Mouse (Mus musculus) retina, postnatal 7 days (tissue): ENCODE results near the gene Snx11.

Experiments used
- DNase-seq: peaks from one replicate; pipeline ENCODE4 v3.0.0-alpha.2; 2012; ENCODE audit warnings: low read depth, low spot score

Snx11 gene

DNA sequence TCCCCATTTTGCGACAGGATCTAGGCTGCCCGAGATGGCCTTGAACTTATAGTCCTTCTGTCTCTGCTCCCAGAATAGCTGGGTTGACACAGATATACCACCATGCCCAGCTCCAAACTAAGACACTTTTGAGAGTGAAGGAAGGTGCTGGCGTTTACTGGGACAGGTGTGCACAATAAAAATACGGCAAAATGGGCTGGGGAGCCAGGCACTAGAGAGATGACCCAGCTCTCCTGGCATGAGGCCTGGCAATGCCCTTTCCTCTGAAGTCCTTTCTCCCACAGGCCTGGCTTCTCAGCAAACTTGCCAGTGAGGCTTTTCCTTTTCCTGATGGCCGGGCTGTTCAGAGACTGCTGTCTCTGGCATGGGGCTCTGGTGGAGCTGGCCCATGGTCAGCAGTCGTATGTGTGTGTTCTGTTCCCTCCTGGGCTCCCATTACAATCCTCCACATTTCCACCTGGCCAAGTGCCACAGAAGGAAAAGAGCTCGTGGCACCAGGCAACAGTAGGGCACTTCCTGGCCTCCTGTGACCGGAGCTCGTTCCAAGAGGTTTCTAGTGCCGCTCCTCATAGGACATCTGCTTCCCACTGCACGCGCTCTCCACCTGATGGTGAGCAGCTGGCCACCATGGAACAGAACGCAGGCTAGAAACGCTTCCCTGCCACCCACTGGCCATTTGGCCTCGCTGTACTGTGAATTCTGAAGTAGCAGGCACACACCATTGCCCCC, 14.5 kb downstream of the Snx11 start:
- no peak for DNase-seq

DNA sequence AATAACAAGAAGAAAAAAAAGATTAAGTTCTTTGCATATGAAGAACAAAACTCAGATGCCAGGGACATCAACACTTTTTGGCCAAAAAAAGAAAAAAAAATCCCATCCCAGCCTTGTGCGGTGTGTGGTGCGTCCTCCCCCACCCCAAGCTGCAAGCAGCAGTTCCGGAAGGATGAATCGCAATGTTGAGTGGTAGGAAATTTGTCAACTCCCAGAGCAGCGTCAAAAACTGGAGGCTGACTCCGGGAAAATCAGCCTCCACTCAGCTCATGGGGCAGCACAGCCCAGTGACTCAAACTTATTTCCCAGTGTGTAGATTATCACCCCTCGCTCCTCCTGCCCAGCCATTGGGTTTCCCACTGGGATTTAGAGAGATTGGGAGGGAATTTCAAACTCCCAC, 15.4 kb downstream of the Snx11 start:
- no peak for DNase-seq

DNA sequence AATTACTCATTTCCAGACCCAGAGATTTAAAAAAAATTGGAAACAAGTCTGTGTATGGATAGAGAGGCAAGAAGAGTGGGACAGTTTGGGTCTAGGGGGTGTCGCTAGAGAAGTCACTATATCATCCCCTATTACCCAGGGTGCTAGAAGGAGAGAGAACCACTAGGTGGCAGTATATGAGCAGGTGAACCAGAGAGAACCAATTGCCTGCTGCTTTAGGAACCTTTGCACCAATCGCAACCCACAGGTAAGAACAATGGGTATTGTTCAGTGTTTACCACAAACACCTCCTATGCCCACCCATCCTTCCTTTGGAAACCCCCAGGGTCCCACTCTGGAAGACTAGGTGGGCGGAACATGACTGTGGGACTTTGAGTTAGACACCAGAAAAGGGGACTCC, 17.3 kb downstream of the Snx11 start:
- DNase-seq = peak; percentile 48

DNA sequence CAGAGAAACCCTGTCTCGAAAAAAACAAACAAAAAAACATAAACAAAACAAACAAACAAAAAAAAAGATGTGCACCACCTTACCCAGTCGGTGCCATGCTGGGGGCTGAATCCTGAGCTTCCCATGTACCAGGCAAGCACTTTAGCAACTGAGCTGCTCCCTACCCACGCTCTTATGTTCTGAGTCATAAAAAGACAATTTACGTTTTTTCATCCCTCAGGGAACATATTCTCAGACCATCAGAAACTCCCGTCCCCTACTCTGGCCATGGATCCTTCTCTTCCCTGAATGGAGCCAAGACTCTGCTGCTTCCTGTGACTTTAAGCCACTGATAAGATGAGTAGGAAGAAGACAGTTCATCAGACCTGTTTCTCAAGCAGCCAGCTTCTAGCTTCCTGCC, 19.0 kb downstream of the Snx11 start:
- DNase-seq = no peak

DNA sequence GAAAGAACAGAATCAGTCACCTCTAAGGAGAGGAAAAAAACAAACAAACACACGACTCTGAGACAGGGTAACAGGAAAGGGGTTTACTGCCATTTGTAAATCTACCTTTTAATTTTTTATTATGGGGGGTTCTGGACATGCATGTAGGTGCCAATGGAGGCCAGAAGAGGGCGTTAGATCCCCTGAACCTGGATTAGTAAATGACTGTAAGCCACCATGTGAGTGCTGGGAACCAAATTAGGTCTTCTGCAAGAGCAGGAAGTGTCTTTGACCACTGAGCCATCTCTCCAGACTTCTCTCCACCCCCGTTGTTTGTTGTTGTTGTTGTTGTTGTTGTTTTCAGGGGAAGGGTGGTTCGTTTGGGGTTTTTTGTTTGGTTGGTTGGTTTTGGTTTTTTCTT, 19.9 kb downstream of the Snx11 start:
- no peak for DNase-seq

DNA sequence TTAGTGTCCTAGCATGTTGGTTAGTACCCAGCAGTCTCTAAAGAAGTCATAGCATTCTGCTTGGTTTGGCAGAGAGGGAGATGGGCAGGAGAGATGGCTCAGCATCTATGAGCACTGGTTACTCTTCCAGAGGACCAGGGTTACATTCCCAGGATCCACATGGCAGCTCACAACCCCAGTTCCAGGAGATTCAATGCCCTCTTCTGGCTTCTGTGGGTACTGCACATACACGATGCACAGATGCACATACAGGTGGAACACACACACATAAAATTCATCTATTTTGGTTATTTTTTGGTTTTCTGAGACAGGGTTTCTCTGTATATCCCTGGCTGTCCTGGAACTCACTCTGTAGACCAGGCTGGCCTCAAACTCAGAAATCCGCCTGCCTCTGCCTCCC, 22.1 kb downstream of the Snx11 start:
- no peak for DNase-seq

DNA sequence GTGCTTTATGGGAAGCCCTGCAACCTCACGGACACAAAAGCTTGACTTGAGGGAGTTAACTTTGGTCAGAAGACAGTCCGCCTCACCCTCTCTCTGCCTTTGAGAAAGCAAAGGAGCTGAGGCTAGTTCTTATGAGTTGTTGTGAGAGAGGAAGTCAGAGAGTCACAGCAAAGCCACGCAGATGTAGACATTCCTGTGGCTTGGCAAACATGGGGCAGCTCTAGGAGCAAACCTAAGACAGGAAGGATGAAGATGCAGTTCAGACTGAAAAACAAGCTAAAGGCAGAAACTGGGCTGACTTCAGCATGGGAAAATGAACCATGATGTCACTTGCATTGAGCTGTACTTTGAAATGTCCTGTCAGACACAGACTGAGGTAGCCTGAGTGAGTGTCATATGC, 29.8 kb downstream of the Snx11 start:
- no peak for DNase-seq

DNA sequence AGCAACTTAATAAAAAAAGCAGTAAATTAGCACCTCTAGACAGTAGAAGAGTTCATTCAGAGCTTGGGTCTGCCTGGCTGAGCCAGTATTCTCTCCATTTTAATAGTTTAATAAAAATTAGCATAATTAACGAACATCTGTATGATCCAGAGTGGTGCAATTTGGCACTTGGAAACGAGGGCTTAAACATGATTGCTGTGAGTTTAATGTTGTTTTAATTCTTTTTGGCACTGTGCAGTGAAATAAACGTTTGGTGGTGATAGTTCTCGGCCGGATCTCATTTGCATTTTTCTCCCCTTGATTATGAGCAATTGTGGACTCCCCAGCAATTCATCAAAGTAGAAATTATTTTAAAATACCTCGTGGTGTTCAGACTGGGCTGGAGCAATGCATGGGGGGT, 30.7 kb downstream of the Snx11 start:
- no peak for DNase-seq

DNA sequence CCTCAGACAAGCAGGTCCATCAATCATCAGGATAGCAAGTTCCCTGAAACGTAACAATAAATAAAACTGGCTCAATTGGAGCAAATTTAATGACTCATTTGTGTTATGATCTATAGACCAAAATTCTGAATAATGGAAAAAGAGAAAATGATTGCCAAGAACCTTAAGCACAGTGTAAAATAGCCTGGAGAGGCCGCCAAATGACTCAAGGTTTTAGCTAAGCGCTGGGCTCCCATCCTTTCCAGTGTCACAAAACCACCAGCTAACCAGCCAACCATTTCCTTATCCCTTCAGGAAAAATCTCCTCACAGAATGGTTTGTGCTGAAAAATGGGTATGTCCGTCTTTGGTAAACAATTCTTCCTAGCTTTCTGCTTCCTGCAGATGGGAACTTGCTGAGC, 33.5 kb downstream of the Snx11 start:
- DNase-seq = no peak

DNA sequence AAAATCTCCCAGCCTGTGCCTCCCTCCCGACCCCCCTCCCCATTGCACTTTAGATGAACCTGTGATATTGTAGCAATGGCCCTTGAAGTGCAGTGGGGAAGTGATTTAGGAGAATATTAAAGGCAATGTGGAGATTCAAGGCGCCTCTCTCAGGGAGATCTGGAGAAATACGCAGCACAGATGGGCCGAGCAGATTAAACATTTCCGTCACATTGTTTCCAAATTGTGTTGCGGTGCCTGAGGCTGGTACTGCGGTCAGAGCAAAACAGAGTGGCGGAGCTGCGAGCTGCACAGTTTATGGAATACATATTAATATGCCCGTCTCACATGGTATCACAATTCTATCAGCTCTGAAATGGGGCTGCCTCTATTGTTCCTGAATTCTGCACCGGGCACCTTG, 34.4 kb downstream of the Snx11 start:
- no peak for DNase-seq

DNA sequence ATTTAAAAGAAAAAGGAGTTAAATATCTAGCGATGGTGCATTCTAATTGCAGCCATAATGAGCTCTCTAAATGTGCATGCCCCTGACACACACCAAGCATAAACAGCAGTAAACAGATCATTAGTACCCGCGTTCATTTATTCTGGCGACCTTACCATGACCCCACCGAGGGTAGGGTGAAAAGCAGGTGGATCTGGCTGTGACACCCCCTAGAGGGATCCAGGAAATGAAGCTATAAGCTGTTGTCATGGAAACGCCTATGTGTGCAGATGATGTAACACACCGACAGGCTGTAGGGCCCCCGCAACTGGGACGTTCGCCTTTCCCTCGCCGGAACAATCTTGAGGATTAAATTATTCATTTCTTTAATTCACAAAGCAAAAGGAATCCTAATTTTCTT, 35.4 kb downstream of the Snx11 start:
- DNase-seq = no peak

DNA sequence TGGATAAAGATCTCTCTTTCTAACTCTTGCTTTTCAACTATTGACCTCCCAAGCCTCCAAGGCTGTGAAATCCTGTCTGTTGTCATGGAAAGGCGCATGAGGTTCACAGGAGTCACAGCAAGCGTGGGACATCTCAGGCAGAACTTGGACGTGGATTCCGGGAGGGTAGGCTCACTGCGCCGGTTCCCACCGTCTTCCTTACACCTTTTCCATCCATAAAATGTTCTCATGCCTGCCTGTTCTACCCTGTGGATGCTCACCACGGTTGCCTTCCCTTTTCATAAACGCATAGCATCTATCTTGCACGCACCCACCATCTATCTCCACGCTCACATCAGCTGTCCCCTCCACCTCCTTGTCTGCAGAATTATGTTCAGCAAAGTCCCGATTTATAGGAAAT, 36.6 kb downstream of the Snx11 start:
- DNase-seq = no peak

DNA sequence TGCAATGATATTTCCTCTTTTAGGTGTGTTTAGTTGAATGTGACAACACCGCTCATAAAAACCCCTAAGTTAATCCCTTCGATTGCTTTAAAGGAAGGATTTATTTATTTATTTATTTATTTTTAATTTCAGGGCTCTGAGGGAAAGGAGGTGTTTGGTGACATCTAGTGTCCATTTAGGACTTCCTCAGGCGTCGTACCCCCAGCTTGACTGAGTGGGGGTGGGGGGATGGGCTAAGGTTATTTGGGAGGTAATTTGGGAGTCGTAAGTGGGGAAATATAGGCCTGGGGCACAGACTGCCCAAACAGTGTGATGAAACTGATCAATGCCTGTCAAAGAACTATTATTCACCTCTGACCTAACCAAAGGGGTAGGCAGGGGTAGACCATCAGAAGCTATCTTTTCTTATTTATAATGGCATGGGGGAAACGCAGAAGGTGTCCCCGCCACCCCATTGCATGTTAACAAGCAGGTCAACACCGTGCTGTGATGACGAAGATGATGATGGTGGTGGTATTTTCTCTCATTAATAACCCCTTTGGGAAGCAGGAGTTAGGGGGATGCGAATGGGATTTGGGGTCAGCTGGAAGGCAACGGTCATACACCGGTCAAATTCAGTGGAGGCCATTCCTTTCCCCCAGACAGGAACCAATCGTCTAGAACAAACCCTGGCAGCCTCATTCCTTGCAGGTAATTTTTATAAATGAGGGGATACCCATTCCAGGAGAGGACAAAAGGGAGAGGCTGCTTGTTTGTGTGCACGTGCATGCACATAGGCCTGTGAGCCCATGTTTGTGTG, 39.5 kb downstream of the Snx11 start:
- DNase-seq = no peak

DNA sequence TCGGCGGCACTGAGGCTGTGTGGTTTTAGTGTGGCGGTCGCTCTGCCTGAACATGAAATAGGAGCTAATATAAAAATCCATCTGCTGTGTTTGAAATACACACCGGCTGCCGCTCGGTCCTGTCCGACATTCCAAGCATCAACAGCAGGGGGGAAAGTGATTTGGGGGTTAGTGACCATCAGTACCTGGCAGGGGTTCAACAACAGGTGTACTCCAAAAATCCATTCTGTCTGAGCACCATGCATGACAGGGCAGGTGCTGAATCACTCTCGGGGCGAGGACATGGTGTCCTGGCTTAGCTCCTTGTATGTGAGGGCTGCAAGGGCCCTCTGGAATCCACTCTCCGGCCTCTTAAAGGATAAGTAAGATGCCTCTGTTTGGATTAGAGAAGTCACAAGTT, 41.0 kb downstream of the Snx11 start:
- DNase-seq = no peak

DNA sequence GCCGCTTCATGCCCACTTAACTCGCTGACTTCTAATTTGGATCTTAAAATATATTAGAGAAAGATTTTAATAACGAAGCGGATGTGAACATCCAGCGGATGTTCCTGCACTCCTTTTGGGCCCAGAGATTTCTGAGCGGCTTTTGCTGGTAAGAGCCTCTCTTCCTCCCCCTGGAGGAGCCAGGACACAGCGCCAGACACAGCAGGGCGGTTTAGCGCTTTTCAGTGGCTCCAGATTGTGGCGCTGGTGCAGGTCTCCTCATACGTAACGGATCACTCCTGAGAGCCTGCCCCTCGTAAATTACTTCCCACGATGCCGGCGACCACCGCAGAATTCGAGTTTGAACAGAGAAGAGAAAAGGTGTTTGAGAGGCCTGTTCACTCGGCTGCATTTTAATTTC, 41.5 kb downstream of the Snx11 start:
- DNase-seq = peak; percentile 51

DNA sequence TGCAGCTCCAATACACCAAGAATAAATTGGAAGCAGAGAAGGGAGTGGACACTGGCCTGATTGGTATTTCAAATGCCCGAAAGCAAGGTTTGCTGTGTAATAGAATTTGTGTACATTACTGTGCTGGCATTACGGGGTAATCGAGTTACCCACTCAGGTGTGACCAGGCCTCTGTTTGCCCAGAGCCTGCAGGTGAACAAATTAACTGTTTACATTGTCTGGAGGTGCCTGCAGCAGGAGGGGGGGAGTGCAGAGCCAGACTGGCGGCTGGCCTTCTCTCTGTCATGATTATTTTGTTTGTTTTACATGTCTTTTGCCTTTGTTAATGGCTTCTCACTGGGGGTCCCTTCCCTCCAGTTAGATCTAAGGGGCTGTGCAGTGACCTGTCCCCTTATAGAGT, 44.7 kb downstream of the Snx11 start:
- DNase-seq = no peak

DNA sequence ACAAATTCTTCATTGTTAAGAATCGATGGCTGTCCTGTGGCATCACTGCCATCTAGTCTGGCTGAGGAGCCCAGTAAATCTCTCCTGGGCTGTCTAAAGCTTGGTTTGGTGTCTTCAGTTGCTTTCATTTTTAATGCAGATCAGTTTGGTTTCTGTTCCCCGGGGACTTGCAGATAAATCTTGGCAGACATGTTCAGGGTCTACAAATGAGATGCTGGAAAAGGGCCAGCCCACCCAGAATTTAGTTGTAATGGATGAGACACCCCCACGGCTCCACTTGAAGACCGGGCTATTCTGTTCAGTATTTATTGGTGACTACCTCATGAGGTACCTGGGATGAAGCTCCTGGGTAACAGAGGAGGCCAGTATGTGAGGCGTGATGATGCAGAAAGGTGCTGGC, 47.0 kb downstream of the Snx11 start:
- no peak for DNase-seq

DNA sequence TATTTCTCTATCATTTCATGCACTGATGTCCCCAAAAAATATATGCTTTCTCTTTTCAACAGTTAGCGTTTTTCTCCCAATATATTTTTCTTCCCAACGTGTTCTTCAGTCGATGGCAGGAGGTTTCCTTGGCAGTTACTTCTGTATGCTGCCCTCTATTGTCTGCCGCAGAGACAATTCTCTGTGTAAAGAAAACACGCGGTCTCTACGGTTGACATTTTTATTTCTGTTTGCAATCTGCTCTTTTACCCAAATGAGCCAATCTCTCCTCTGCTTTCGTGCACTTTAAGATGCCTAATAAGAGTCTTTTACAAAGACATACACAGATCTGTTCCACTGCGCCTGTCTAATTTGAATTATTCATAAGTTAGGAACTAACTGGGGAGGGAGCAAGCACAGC, 47.9 kb downstream of the Snx11 start:
- DNase-seq = no peak

DNA sequence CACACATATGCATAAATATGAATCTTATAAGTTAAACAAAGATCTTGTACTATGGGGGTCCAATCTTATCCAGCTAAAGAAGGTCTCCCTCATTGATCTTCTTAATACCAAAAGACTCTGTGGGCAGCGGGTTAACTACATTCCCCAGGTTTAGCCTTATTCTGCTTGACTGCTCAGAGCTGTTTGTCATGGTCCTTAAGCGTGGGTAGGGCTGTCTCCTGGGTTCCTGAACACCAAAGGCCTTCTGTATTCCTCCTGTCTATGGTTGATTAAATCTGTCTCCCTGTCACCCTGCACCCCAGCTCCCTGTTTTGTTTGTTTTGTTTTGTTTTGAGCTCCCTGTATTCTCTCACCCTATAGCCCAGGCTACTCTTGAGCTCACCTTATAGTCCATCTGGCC, 48.8 kb downstream of the Snx11 start:
- no peak for DNase-seq

DNA sequence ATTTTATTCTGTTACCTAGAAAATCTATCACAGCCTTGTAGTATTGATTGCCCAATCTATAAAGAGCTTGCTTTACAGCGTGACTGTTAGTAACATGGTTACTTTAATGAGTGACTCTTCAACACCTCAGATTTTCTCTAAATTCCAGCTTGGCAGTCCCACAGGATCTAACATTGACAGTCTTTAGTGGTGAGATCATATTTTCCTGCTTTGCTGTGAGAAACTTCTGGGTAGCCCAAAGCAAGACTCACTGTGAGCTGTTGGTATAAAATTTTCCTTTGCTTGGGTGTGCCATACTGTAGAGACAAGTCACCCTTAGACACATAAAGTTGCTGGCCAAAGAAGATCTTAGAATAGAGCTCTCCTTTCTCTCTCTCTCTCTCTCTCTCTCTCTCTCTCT, 51.5 kb downstream of the Snx11 start:
- DNase-seq = no peak

DNA sequence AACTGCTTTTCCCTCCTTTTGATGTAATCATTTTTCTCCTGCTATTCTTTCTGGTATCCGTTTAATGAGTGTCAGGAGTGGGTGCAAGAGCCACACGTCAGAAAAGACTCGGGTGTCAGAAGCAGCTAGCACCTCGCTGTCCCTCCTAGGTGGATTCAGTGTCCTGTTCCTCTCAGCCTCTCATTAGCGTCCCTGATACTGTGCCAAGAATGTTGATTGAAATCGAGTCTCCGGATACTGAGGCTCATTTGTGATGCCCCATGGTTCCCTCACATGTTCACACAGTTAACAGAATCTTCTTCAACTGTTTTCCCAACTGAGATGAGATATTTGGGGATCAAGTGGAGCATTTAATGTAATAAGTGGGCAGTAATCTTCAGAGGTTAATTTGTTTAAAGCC, 58.8 kb downstream of the Snx11 start:
- DNase-seq = no peak
